Mouse (Mus musculus) ES-Bruce4 (cell line): ENCODE data around the gene Cnot1.

ENCODE experiments used
- CTCF ChIP-seq: IDR thresholded peaks from one replicate; pipeline ENCODE4 v1.8.1; 2011; ENCODE audit warnings: low read depth, low read length
- EP300 ChIP-seq: IDR thresholded peaks from 2 replicates; pipeline ENCODE4 v1.6.1; 2011; ENCODE audit warnings: low read depth, low read length; ENCODE audit not compliant: insufficient read depth

DNA sequence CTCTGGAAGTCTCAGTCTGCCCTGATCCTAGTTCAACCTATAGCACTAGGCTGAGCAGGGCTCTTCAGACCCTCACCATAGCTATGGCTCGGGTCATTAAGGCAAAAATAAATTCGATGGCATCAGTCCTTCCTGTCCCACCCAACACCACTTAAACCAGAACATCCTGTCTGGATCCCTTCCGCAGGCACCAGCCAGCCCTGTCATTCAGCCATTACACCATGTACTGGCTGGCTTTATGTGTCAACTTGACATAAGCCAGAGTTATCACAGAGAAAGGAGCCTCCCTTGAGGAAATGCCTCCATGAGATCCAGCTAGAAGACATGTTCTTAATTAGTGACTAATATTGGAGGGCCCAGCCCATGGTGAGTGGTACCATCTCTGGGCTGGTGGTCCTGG lies 15.4 kb upstream of the Cnot1 start:
- TF ChIP-seq EP300 (no peak), CTCF (no peak)
